Mouse (Mus musculus) liver, embryonic 11.5 days (tissue): ENCODE data around the gene Sez6l2. TPM values are rescaled to one million over a fixed set of nuclear protein-coding genes. Genes with fewer than 3 reads are reported as not detected.
A peak's percentile ranks its signal among the peaks of the same experiment; 100 is the strongest.

Experiments used
- ATAC-seq: fragments of 200-750 bp; cut with Nextera tagmentation; replicated peaks from 2 replicates; pipeline ENCODE4 v1.8.0; 2017; ENCODE audit warnings: moderate number of reproducible peaks, mild to moderate bottlenecking, moderate TSS enrichment, moderate library complexity; ENCODE audit not compliant: low FRiP score
- DNase-seq: peaks from one replicate; pipeline ENCODE4 v3.0.0-alpha.2; 2017; ENCODE audit warnings: low spot score
- H3K27ac ChIP-seq: fragments of 300-500 bp; sonication (generic); 2 replicates; pipeline ENCODE4 v1.5.1; 2014; ENCODE audit warnings: mild to moderate bottlenecking, low read depth, low read length, control low read depth
- H3K27me3 ChIP-seq: fragments of 300-500 bp; sonication (generic); replicated peaks from 2 replicates; pipeline ENCODE4 v1.6.1; 2014; ENCODE audit warnings: low read length, mixed read lengths; ENCODE audit not compliant: control insufficient read depth, insufficient read depth
- H3K36me3 ChIP-seq: fragments of 300-500 bp; sonication (generic); 2 replicates; pipeline ENCODE4 v1.6.1; 2014; ENCODE audit warnings: mild to moderate bottlenecking, low read length, moderate library complexity, mixed read lengths; ENCODE audit not compliant: control insufficient read depth, insufficient read depth
- H3K4me1 ChIP-seq: fragments of 300-500 bp; sonication (generic); replicated peaks from 2 replicates; pipeline ENCODE4 v1.6.1; 2014; ENCODE audit warnings: low read length, mixed read lengths; ENCODE audit not compliant: control insufficient read depth, insufficient read depth
- H3K4me2 ChIP-seq: fragments of 300-500 bp; sonication (generic); 2 replicates; pipeline ENCODE4 v1.6.1; 2014; ENCODE audit warnings: mild to moderate bottlenecking, control low read depth, moderate library complexity
- H3K4me3 ChIP-seq: fragments of 300-500 bp; sonication (generic); 2 replicates; pipeline ENCODE4 v1.5.1; 2014; ENCODE audit warnings: low read depth, low read length, control low read depth
- H3K9ac ChIP-seq: fragments of 300-500 bp; sonication (generic); 2 replicates; pipeline ENCODE4 v1.6.1; 2014; ENCODE audit warnings: low read depth, low read length, control low read depth
- H3K9me3 ChIP-seq: fragments of 300-500 bp; sonication (generic); 2 replicates; pipeline ENCODE4 v1.6.1; 2016; ENCODE audit warnings: low read length, inconsistent platforms, mixed read lengths; ENCODE audit not compliant: control insufficient read depth
- WGBS: fragments of 180-500 bp; shearing (Covaris S2); extraction: QIAGEN DNeasy Blood & Tissue Kit; methylation state at CpG from one replicate; pipeline ENCODE4 v1.1.7; 2014; 5-methylcytosine and 5-hydroxymethylcytosine counted together
- polyA plus RNA-seq: library from polyadenylated mRNA; unstranded; fragments of >200 nt; fragmentation: Nextera tagmentation; extraction: Ambion mirVana; gene quantifications from 2 replicates; pipeline ENCODE4 v1.2.1, GENCODE M21; 2014

The Sez6l2 gene
- polyA plus RNA-seq, 1 experiment from 2014 or later = 0.27 TPM

DNA sequence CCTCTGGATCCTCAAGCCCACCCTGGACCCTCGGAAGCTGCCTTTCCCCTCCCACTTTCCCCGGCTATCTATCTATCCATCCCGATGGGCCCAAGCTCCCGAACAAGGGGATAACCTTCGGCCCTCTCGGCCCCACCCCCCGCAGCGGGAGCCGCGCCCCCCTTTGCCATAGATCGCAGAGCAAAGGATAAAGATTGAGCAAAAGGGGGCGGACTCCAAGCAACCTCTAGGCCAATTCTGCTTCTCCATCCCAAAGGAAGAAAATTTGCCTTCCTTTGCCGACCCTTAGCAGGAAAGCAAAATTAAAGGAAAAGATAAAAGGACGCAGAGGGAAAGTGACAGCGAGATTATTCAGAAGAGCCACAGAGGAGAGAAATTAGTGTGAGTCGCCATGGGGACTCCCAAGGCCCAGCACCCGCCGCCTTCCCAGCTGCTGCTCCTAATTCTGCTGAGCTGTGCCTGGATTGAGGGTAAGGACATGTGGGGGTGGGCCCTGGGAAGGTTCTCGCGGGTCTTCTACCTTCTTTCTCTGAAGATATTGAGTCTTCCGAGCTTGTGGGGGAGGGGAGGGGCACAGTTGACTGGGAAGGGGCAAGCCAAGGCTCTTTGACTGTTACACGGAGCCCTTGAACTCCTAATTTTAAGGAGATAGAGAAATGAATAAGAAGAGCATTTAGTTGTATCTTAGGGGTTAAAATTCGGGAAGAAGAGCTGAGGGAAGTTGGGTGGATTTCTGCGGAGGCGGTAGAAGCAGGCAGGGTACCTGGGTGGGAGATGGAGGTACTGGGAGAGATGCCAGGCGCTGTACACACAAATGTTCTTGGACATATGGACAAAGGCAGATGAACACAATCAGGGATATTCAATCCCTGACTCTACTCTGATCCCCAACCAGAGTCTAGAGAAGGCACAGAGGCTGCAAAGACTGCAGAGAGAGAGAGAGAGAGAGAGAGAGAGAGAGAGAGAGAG, 568 bp downstream of the Sez6l2 start:
- H3K9ac ChIP-seq = no peak overlapping the region
- H3K9me3 ChIP-seq = no peaks in the 10 kb centered on the region
- DNase-seq (no peak), ATAC-seq (no peak)
- H3K4me1 ChIP-seq = peaks cover 10% of the 10 kb centered on the region
- no peak overlapping the region; the same call in 1 of the 2 replicates for H3K4me3 ChIP-seq
- peak overlapping the region; percentile 99; the same call in 1 of the 2 replicates for H3K4me2 ChIP-seq
- H3K36me3 ChIP-seq = peaks cover 2% of the 10 kb centered on the region; the same call in 1 of the 2 replicates
- no peak overlapping the region for H3K27ac ChIP-seq
- peaks cover 35% of the 10 kb centered on the region for H3K27me3 ChIP-seq
- 8% methylated on average over 26 of the region's 26 CpGs for WGBS

DNA sequence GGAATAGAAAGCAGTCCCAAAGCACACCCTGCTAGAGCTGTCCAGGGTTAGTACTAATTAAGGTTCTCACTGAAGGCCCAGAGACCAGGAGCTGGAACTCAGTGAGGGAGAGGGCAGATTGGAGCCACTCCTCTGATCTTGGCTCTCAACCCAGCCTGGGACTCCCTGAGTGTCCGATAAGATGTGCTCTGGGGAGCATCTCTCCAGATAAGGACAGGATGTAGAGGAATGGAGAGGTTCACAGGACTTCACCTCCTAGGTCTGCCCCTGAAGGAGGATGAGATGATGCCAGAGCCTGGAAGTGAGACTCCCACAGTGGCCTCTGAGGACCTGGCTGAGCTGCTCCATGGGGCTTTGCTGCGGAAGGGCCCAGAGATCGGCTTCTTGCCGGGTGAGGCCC, 1.4 kb downstream of the Sez6l2 start:
- no peak for DNase-seq
- WGBS = 15% methylated on average over 4 of the region's 4 CpGs
- Histone ChIP-seq H3K4me2 (no peak overlapping the region), H3K9me3 (no peaks in the 10 kb centered on the region), H3K4me3 (no peak overlapping the region), H3K4me1 (peaks cover 10% of the 10 kb centered on the region), H3K27me3 (peaks cover 35% of the 10 kb centered on the region), H3K27ac (no peak overlapping the region), H3K36me3 (no peaks in the 10 kb centered on the region), H3K9ac (no peak overlapping the region)
- no peak for ATAC-seq

DNA sequence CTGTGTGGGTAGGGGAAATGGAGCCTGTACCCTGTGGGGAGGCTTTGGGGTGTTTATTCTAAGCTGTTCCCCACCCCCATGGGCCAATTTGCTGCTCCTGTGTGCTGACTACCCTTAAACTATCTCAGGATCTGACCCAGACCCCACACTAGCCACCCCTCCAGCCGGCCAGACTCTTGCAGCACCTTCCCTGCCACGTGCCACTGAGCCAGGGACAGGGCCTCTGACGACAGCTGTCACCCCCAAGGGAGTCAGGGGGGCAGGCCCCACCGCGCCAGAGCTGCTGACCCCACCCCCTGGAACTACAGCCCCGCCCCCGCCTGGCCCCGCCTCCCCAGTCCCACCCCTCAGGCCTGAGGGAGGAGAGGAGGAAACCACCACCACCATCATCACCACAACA, 2.3 kb downstream of the Sez6l2 start:
- WGBS = 0% methylated on average over 8 of the region's 8 CpGs
- Histone ChIP-seq H3K27me3 (peaks cover 35% of the 10 kb centered on the region), H3K36me3 (no peaks in the 10 kb centered on the region)

DNA sequence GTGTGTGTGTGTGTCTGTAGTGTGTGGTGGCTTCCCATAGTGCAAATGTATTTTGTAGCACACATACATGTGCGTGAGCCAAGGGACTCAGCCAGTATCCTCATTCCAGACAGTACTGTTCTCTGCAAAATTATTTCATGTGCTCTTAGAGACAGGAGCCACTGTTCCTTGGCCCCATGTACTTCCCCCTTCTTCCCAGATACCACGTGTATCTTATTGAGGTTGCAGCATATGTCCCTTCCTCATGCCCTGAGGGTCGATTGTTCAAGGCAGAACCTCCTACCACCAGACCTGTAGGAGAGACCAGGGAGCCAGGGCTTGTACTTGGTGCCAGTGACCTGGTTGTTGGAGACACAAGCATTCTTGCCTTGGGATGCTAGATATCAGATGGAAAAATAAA, 4.8 kb downstream of the Sez6l2 start:
- DNase-seq (no peak), ATAC-seq (no peak)
- Histone ChIP-seq H3K4me1 (peaks cover 3% of the 10 kb centered on the region; the same call in 1 of the 2 replicates), H3K27ac (no peak overlapping the region), H3K4me3 (no peak overlapping the region), H3K4me2 (no peak overlapping the region), H3K9me3 (no peaks in the 10 kb centered on the region), H3K27me3 (peaks cover 32% of the 10 kb centered on the region), H3K9ac (no peak overlapping the region), H3K36me3 (no peaks in the 10 kb centered on the region)
- WGBS = 42% methylated on average over 3 of the region's 3 CpGs

More for the DNA sequence above, 2.3 kb downstream of the Sez6l2 start:
- no peak for DNase-seq
- Histone ChIP-seq H3K9me3 (no peaks in the 10 kb centered on the region), H3K4me2 (no peak overlapping the region), H3K27ac (no peak overlapping the region), H3K4me1 (peaks cover 10% of the 10 kb centered on the region), H3K9ac (no peak overlapping the region), H3K4me3 (no peak overlapping the region)
- no peak for ATAC-seq

DNA sequence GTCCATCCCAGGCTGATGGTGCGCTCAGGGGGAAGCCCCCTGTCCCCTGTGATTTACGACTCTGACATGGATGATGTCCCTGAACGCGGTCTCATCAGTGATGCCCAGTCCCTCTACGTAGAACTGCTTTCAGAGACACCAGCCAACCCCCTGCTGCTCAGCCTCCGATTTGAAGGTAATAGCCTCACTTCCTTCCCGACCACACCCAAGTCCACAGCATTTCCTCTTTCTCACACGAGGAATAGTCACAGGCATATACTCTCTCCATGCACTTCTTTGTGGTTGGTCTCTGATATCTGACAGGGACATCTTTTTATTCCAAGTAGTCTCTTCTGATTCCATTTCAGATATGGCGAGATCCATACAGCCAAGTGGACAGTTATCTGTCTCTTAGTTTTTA, 9.4 kb downstream of the Sez6l2 start:
- no peak for ATAC-seq
- Histone ChIP-seq H3K27ac (no peak overlapping the region), H3K36me3 (no peaks in the 10 kb centered on the region), H3K4me1 (no peaks in the 10 kb centered on the region), H3K4me3 (no peak overlapping the region), H3K9me3 (no peaks in the 10 kb centered on the region), H3K27me3 (peaks cover 17% of the 10 kb centered on the region), H3K9ac (no peak overlapping the region), H3K4me2 (no peak overlapping the region)
- 56% methylated on average over 9 of the region's 9 CpGs for WGBS
- no peak for DNase-seq

DNA sequence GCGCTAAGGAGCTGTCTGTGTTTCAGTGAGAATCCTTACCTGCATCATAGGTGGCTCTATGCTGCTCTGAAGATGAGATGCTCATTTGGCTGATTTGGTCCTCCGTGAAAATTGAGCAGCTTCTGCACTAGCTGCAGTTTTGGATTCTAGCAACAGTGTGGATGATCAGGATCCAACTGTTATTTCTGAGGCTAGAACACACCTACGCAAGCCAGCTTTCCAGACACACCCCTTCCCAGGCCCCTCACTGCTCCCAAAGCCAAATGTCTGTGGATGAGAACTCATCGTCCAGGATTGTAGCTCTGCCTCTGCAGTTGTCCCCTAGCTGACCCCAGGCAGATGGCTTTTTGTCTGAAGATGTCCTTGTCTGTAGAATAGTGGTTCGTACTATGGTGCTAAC, 10.7 kb downstream of the Sez6l2 start:
- H3K9me3 ChIP-seq = no peaks in the 10 kb centered on the region
- H3K4me1 ChIP-seq = no peaks in the 10 kb centered on the region
- ATAC-seq (no peak), DNase-seq (no peak)
- H3K4me3 ChIP-seq = no peak overlapping the region
- no peak overlapping the region for H3K9ac ChIP-seq
- no peak overlapping the region for H3K4me2 ChIP-seq
- H3K27me3 ChIP-seq = peaks cover 17% of the 10 kb centered on the region
- no peak overlapping the region for H3K27ac ChIP-seq
- no peaks in the 10 kb centered on the region for H3K36me3 ChIP-seq
- WGBS = 77% methylated on average over 5 of the region's 5 CpGs

DNA sequence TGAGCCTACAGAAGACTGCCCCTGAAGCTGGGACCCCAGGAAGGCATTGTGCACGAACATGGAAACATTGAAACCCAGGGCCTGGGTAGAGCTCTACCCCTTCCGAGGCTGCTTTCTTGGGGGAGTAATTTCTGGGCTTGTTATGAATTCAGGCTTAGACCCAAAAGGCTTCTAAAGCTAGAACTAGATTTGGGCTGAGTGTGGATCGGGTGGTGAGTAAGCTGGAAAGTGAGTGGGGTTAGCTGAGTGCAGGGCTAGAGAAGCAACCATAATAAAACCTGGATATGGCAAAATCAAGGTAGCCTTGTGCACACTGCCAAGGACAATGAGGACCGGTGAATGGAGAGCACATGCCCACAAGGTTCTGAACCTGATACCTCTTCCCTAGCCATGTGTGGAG, 11.6 kb downstream of the Sez6l2 start:
- Histone ChIP-seq H3K4me2 (no peak overlapping the region), H3K27ac (no peak overlapping the region), H3K4me3 (no peak overlapping the region), H3K27me3 (peaks cover 17% of the 10 kb centered on the region), H3K36me3 (no peaks in the 10 kb centered on the region), H3K9ac (no peak overlapping the region), H3K4me1 (no peaks in the 10 kb centered on the region), H3K9me3 (no peaks in the 10 kb centered on the region)
- WGBS = 78% methylated on average over 4 of the region's 4 CpGs
- ATAC-seq = no peak
- no peak for DNase-seq

DNA sequence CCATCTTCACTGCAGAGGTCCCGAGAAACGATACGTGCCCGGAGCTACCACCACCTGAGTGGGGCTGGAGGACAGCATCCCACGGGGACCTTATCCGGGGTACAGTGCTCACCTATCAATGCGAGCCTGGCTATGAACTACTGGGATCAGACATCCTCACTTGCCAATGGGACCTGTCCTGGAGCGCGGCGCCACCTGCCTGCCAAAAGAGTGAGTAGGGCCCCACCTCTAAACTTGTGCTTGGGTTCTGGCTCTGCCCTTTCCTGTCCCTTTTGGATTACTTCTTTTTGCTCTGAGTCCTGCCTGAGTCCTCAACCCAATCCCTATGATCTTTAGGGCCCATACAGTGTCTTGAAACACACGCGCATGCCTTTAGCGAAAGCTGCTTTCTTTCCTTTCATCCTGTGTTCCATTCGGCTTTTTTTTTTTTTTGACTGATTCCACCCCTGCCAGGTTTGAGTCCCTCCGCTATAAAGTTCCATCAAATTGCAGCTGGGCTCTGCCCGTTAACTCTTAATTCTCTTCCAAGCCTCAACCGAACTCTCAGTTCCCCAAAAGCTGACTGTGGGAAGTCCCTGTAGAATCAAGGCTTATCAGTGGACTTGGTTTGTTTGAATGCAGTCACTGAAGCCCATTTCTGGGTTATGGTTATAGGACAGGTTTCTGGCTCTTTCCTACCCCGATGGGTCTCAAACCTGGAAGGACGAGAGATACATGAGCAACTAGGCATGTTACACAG, 13.4 kb downstream of the Sez6l2 start:
- Histone ChIP-seq H3K4me1 (no peaks in the 10 kb centered on the region), H3K9me3 (no peaks in the 10 kb centered on the region), H3K36me3 (no peaks in the 10 kb centered on the region), H3K9ac (no peak overlapping the region), H3K4me2 (no peak overlapping the region), H3K4me3 (no peak overlapping the region), H3K27ac (no peak overlapping the region), H3K27me3 (peaks cover 17% of the 10 kb centered on the region)
- WGBS = 35% methylated on average over 19 of the region's 19 CpGs
- no peak for ATAC-seq
- no peak for DNase-seq
